Mouse (Mus musculus) 3134 (cell line): ENCODE results near the gene Sv2a.
A peak's percentile ranks its signal among the peaks of the same experiment; 100 is the strongest.
"Not testable (repeated sequence)": the region's sequence is repeated elsewhere in the genome, so short reads cannot be mapped to it uniquely, and the experiment has no call there.

Source experiments
- DNase-seq: peaks from one replicate; pipeline ENCODE4 v3.0.0-alpha.2; 2011; ENCODE audit warnings: low spot score; ENCODE audit not compliant: insufficient read length; ENCODE audit errors: extremely low read depth

Sv2a gene

GRCm38 (mm10) chr3:96173185-96173584 lies 7.8 kb upstream of the Sv2a start:
- no peak for DNase-seq

GRCm38 (mm10) chr3:96174042-96174441 lies 6.9 kb upstream of the Sv2a start:
- DNase-seq = not testable (repeated sequence)

- DNase-seq = no peak
These were observed 5.7 kb upstream of the Sv2a start for GRCm38 (mm10) chr3:96175251-96175650.

- no peak for DNase-seq
These were observed 2.5 kb upstream of the Sv2a start for GRCm38 (mm10) chr3:96178427-96178826.

- DNase-seq = no peak
These were observed 2.0 kb upstream of the Sv2a start for GRCm38 (mm10) chr3:96178902-96179301.

- no peak for DNase-seq
These were observed 1.4 kb upstream of the Sv2a start for GRCm38 (mm10) chr3:96179531-96179930.

GRCm38 (mm10) chr3:96181510-96182381 lies 795 bp downstream of the Sv2a start:
- DNase-seq = no peak

- no peak for DNase-seq
These were observed 1.4 kb downstream of the Sv2a start for GRCm38 (mm10) chr3:96182382-96182776.

GRCm38 (mm10) chr3:96192977-96193376 lies 12.0 kb downstream of the Sv2a start:
- no peak for DNase-seq

- no peak for DNase-seq
These were observed 14.0 kb downstream of the Sv2a start for GRCm38 (mm10) chr3:96194966-96195365.

GRCm38 (mm10) chr3:96195616-96196313 lies 14.8 kb downstream of the Sv2a start:
- no peak for DNase-seq

GRCm38 (mm10) chr3:96196437-96197128 lies 15.6 kb downstream of the Sv2a start:
- no peak for DNase-seq

- DNase-seq = peak; percentile 75
These were observed 16.3 kb downstream of the Sv2a start for GRCm38 (mm10) chr3:96197129-96197749.

- DNase-seq = no peak
These were observed 17.2 kb downstream of the Sv2a start for GRCm38 (mm10) chr3:96198181-96198580.

GRCm38 (mm10) chr3:96198601-96199251 lies 17.8 kb downstream of the Sv2a start:
- DNase-seq = not testable (repeated sequence)

- no peak for DNase-seq
These were observed 18.8 kb downstream of the Sv2a start for GRCm38 (mm10) chr3:96199731-96200130.

- DNase-seq = no peak
These were observed 26.9 kb downstream of the Sv2a start for GRCm38 (mm10) chr3:96207819-96208218.

GRCm38 (mm10) chr3:96209242-96209641 lies 28.3 kb downstream of the Sv2a start:
- DNase-seq = no peak

- DNase-seq = no peak
These were observed 38.3 kb downstream of the Sv2a start for GRCm38 (mm10) chr3:96219191-96219641.

- peak; percentile 93 for DNase-seq
These were observed 38.7 kb downstream of the Sv2a start, which contains the start of the genes Bola1 and Hist2h2ab for GRCm38 (mm10) chr3:96219661-96220130. TSS of gene Bola1 (minus strand) at chr3:96219709. TSS of gene Hist2h2ab (plus strand) at chr3:96219865.
